Mouse (Mus musculus) retina, adult 2 months (tissue): ENCODE measurements around the gene Ccdc173.

Experiments used
- DNase-seq: peaks from one replicate; pipeline ENCODE4 v3.0.0-alpha.2; 2012; ENCODE audit warnings: low read depth, low spot score

Ccdc173 gene

DNA sequence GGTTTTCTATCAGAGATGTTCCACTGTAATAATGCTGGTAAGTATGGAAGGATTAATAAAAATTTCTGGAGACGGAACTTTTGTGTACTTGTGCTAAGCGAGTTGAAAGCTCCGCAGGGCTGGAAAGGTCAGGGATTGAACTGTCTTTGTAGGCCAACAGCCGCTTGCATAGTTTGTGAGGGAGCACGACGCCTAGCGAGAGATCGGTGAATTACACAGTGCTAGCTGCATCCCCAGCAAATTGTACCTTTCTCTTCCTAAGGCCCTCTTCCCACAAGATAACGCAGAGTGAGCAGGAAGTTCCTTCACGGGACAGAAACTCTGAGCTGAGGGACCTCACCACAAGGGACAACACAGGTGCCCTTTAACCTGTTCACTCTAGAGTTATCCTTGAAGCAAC lies 910 bp upstream of the Ccdc173 start:
- peak; percentile 69 for DNase-seq

- DNase-seq = no peak
Measured at GRCm38 (mm10) chr2:69788974-69789373, 401 bp downstream of the Ccdc173 start.

GRCm38 (mm10) chr2:69778836-69779177 lies 10.6 kb downstream of the Ccdc173 start:
- DNase-seq = no peak

DNA sequence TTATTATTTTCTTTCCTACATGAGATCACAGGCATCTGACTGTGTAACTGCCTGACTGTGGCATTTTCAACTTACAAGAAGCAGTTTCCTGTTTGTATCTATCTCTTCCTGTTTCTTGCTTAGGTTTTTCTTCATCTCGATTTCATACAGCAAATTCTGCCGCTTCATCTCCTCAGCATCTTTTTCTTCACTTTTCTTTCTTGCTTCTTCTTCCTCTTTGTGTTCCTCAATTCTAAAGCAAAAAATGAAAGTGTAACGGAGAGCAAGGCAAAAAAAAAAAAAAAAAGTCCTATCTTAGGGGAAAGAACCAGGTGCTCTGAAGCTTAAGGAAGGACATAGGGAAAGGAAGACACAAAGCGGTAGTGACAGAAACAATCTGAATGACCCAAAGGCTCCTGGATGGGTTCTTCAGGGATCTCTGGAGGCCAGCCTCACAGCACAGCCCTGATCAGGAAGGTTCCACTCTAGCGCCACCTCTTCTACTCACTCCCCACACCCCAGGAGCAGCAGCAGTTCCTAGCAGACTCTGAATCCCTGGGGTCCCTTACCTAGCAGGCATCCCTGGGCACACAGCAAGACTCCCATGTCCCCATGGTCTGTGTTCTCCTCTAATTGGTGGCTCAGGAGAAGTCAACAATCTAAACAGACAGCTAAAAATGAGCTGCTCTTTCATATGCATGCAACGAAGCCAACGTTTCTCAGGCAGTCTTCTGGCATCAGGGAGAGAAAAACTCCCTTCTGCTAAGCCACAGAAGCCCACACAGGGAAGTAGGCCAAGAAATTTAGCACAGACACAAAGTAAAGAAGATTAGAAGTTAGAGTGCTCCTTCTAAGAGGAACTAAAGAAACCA lies 11.2 kb downstream of the Ccdc173 start:
- no peak for DNase-seq

DNA sequence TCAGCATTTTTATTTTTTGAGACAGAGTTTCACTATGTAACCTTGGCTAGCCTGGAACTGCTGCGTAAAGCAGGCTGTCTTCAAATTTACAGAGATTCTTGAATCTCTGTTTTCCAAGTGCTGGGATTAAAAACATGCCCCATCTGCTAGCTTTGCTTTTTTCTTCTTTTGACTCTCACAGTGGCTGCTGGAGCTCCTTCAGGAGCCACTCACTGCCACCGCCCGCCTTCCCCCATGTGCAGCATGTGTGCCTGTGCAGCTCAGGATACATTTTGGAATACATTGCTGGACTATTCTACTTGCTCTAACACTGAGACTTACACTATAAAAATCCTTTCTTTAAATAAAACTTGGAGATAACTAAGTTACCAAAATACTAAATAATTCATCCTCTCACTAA lies 16.0 kb downstream of the Ccdc173 start:
- no peak for DNase-seq

DNA sequence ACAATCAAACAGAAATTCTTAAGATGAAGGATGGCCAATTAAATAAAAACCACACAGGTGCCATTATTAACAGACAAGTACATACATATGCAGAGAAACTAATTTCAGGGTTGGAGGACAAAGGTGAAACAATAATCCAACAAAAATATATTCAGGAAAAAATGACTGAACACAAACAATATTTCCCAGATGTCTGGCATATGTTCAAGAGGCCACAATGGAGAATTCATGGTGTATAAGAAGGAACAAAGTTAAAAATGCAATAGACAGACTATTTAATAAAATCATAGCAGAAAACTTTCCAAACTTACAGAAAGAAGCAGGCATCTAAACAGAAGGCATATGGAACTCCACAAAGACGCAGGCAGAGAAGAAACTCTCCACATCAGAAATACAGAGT lies 24.7 kb downstream of the Ccdc173 start:
- DNase-seq = no peak

- no peak for DNase-seq
Measured at GRCm38 (mm10) chr2:69763340-69763739, 26.0 kb downstream of the Ccdc173 start.

DNA sequence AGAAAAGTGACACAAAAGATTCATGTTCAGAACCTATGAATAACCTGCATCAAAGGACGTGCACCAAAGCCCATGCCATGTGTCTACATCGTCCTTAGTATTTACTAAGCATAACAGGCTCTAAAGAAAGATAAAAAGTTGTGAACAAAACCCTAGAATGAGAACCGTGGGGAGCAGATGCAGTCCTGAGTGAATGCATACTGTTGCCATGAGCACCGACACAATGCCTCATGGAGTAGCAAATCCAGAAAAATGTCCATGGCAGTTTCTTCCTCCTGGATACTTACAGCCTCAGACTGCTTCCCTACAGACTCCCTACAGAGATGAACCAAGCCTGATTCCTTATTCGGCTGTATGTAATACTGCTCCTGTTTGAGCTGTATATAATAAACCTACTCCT lies 28.4 kb downstream of the Ccdc173 start:
- DNase-seq = no peak

- DNase-seq = no peak
Measured at GRCm38 (mm10) chr2:69745091-69745490, 44.3 kb downstream of the Ccdc173 start.

GRCm38 (mm10) chr2:69723519-69723825 lies 65.9 kb downstream of the Ccdc173 start:
- DNase-seq = no peak

- DNase-seq = peak; percentile 92
Measured at GRCm38 (mm10) chr2:69722650-69723518, 66.5 kb downstream of the Ccdc173 start.

DNA sequence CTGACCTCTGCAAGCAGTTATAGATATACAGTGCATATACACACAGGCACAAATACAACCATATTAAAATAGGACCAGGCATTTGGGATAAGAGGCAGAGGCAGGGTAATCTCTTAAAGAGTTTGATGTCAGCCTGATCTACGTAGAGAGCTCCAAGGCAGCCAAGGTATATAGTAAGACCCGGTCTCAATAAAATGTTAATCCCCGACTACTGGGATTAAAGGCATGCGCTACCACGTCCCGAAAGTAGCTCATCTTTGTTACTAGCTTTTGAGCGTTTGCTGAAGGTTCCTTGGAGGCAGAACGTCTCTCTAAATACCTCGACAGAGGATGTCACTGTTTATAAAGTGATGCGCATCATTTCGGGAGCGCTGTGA lies 67.1 kb downstream of the Ccdc173 start, which contains the start of gene Ppig:
Ppig (plus strand) TSS at position 273 of the 377 bp plus-strand sequence.
- DNase-seq = no peak

DNA sequence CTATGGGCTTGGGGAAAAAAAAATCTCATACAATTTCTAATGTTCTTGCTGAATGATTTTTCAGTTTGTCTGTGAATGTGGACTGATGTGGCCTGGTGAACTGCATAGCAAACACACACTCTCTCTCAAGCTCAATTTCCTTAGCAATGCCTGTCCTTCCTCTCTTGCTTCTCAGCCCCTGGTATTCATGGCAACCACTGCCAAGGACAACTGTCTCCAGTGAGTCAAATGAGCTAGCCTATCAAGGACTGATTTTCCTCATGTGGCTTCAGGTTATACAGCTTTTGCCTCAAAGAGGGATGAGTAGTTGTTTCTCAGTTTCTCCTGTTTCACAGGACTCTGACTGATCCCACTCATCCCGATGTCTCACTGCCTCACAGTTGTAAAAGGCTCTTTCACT lies 70.3 kb downstream of the Ccdc173 start:
- no peak for DNase-seq

DNA sequence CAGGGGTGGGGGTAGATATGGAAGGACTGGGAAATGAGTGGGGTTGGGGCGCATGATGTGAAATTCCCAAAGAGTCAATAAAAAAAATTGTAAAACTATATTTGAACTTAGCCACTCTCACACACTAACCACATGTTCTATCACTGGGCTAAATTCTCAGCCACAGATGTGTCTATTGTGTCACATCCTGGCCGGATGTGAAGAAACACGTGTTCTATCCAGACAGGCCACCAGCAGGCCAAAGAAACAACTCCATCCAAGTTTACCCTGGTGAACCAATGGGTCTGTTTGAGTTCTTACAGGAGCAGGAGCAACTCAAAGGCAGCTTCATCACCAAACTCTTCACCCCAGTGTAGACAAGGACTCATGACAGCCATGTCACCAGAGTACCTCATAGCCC lies 72.9 kb downstream of the Ccdc173 start:
- no peak for DNase-seq

DNA sequence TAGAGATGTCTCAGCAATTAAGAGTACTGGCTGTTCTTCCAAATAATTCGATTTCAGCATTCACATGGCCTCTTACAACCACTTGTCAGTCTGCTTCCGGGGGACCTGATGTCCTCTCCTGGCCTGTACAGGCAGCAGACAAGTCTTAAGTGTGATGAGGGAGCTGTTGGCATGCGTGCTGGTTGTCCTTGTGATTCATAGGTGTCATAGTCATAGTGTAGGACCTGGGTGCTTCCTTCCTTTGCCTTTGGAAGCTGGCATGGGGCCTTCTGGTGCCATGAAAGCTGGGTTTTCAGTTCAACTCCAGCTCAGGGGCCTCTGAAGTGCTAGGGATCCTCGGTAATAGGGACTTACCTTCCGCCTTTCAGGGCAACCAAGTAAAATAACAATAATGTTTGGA lies 75.2 kb downstream of the Ccdc173 start:
- no peak for DNase-seq

- DNase-seq = no peak
Measured at GRCm38 (mm10) chr2:69713626-69714014, 75.8 kb downstream of the Ccdc173 start.

- peak; percentile 69 for DNase-seq
Measured at GRCm38 (mm10) chr2:69712981-69713625, 76.3 kb downstream of the Ccdc173 start, which contains the start of gene Fastkd1. TSS of gene Fastkd1 (minus strand) at chr2:69713516.

DNA sequence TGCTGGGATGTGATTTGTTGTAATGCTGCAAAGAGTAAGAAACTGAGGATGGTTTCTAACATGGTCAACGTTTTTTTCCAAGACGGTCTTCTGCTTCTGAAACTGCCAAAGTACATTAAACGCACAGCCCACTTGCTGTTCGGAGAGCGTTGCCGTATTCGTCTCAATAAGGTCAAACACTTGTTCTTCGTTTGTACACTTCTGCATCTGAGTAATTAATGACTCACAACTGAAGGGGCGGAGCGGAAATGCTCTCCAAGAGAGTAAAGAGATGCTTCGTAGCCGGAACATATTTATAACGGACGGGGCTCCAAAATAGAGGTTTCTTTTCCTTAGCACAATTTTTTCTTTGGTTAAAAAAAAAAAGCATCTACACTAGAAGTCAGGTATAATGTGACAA lies 77.2 kb downstream of the Ccdc173 start:
- DNase-seq = no peak
